Mouse (Mus musculus) retina, postnatal 1 day (tissue): ENCODE measurements around the gene Olfr50.

Experiments used
- DNase-seq: peaks from one replicate; pipeline ENCODE4 v3.0.0-alpha.2; 2012

Olfr50 gene

GRCm38 (mm10) chr2:36790238-36790637 is at the start of gene Olfr50:
Gene Olfr50, plus strand, starts transcription at chr2:36790538.
- DNase-seq = no peak

- no peak for DNase-seq
These were observed 6.4 kb upstream of the Olfr50 start, which contains the start of gene Olfr348 for GRCm38 (mm10) chr2:36783976-36784375. Gene Olfr348, plus strand, starts transcription at chr2:36784276.

GRCm38 (mm10) chr2:36816932-36817331 is 26.6 kb downstream of the Olfr50 start, which contains the start of gene Olfr3:
Gene Olfr3, minus strand, starts transcription at chr2:36817032.
- no peak for DNase-seq

- DNase-seq = no peak
These were observed 55.7 kb downstream of the Olfr50 start, which contains the start of gene Olfr350 for GRCm38 (mm10) chr2:36846010-36846409. Gene Olfr350, plus strand, starts transcription at chr2:36846310.
